Mouse (Mus musculus) adrenal gland (tissue): ENCODE data around the gene Atxn2l.

Source experiments
- intact Hi-C: fragments of 180-260 bp; cut with DNase I; formaldehyde crosslinking; loops from one replicate; pipeline ENCODE4 v1.15.1; 2025
- long read RNA-seq, 2 experiments: library from polyadenylated mRNA; unstranded; transcript quantifications; one replicate each; pipeline ENCODE4 v2.0.0; 2020; ENCODE audit warnings: borderline replicate concordance in 1 of 2; ENCODE audit not compliant: insufficient replicate concordance in 1 of 2

Gene Atxn2l
- long read RNA-seq, experiment 1, partial matches to known transcripts = 1 of 1 reads
- long read RNA-seq, experiment 1, other reads (novel, unspliced or antisense) = 0 of 1 reads
- long read RNA-seq, experiment 2, partial matches to known transcripts = 0 of 2 reads
- long read RNA-seq, experiment 2, other reads (novel, unspliced or antisense) = 2 of 2 reads

GRCm38 (mm10) chr7:126503273-126503878 lies at the start of gene Atxn2l:
Gene Atxn2l, minus strand, starts transcription at chr7:126503437.
- intact Hi-C loops = loop anchor here (2.0 kb wide), 1 partner anchor 17 kb away; the partner anchor contains the start of gene Tufm

GRCm38 (mm10) chr7:126545631-126546030 lies 42.4 kb upstream of the Atxn2l start:
- intact Hi-C loops = no loop called here

DNA sequence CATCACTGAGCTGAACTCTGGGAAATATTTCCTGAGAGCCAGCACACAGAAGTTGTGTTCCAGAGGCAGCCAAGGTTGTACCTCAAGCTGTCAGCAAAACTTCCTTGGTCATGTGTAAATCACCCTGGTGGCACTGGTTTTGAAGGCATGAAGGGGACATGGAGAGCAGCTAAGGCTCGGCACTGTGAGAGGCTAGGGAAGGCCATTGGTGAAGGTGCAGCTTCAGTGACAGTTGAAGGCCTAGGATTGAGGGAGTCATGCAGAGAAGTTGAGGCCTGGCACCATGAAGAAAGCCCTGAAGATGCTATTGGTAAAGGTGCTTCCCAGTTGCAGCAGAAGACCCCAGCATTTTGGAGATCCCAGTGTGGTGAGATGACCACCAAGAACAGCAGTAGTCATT lies 38.4 kb upstream of the Atxn2l start:
- intact Hi-C loops = no loop called here

DNA sequence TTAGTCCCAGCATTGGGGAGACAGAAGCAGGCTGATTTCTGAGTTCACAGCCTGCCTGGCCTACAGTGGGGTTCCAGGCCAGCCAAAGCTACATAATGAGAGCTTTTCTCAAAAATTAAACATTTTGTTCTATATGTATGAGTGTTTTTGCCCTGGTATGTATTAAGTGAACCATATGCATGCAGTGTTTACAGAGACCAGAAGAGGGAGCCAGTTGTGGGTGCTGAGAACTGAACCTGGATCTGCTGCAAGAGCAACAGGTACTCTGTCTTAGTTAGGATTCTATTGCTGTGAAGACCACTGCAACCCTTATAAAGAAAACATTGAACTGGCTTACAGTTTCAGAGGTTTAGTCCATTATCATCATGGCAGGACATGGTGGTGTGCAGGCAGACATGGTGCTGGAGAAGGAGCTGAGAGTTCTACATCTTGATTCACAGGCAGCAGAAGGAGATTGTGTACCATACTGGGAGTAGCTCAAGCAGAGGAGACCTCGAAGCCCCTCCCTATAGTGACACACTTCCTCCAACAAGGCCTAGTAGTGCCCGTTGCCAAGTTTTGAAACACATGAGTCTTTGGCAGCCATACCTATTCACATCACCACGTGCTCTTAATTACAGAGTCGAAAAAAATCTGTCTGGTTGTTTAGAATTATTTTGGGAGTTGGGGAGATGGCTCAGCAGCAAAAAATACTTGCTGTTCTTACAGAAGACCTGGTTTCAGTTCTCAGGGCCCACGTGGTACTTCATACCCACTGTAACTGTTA lies 34.8 kb upstream of the Atxn2l start:
- intact Hi-C loops = no loop called here

- intact Hi-C loops = no loop called here
Observed at GRCm38 (mm10) chr7:126536466-126536865, 33.2 kb upstream of the Atxn2l start.

GRCm38 (mm10) chr7:126535766-126536165 lies 32.5 kb upstream of the Atxn2l start:
- intact Hi-C loops = no loop called here

- intact Hi-C loops = no loop called here
Observed at GRCm38 (mm10) chr7:126533434-126533833, 30.2 kb upstream of the Atxn2l start.

GRCm38 (mm10) chr7:126528166-126528577 lies 24.9 kb upstream of the Atxn2l start:
- intact Hi-C loops = loop anchor here (2.0 to 10.0 kb wide), 3 partner anchors 47 to 203 kb away; no protein-coding TSS in a partner anchor

DNA sequence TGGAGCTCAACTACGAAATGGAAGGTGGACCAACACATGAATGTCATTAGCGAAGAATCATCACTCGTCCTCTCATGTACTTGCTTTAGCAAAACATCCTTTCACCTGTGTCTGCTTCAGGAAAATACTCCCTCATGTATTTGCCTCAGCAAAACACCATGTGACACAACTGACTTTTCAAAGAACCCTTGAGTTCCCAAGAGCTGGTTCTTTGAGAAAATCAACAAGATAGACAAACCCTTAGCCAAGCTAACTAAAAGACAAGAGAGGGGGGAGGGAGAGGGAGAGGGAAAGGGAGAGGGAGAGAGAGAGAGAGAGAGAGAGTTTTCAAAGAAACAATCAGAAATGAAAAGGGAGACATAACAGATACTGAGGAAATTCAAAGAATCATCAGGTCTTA lies 20.1 kb upstream of the Atxn2l start:
- intact Hi-C loops = loop anchor here (10.0 kb wide), 1 partner anchor 199 kb away; no protein-coding TSS in a partner anchor

- intact Hi-C loops = no loop called here
Observed at GRCm38 (mm10) chr7:126519513-126519912, 16.3 kb upstream of the Atxn2l start.

DNA sequence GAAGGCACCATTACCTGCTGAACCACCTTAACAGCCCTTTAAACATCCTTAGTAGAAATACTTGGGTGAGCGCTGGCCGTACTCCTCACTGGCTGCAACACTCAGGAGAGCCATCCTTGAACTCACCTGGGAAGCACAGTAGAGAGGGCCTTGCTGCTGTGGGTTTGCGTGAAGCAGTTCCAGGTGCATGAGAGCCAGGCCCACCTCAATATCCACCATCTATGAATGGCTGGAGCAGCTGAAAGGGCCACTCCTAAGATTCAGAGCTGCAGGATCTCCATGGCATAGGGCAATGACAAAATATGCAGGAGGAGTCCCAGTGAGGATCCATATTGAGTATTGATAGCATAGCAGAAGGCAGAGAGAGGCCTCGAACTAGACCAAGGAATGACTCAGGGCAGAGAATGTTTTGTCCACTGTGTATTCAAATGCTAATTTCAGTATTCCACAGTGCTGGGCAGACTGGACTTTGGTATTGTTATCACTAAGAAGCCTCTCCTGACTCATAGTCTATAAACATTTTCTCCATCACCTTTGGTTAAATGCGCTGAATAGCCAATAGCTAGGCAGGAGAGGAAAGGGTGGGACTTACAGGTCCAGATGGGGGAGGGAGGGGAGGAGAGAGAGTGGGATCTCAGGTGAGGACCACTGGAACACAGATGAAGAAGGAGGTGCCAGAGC lies 15.2 kb upstream of the Atxn2l start:
- intact Hi-C loops = no loop called here

GRCm38 (mm10) chr7:126511287-126511686 lies 8.1 kb upstream of the Atxn2l start:
- intact Hi-C loops = no loop called here

- intact Hi-C loops = no loop called here
Observed at GRCm38 (mm10) chr7:126507126-126507778, 4.0 kb upstream of the Atxn2l start.

- intact Hi-C loops = no loop called here
Observed at GRCm38 (mm10) chr7:126504913-126505312, 1.7 kb upstream of the Atxn2l start.

- intact Hi-C loops = loop anchor here (2.0 kb wide), 1 partner anchor 16 kb away; the partner anchor contains the start of gene Tufm
Observed at GRCm38 (mm10) chr7:126502751-126503150, 486 bp downstream of the Atxn2l start.

DNA sequence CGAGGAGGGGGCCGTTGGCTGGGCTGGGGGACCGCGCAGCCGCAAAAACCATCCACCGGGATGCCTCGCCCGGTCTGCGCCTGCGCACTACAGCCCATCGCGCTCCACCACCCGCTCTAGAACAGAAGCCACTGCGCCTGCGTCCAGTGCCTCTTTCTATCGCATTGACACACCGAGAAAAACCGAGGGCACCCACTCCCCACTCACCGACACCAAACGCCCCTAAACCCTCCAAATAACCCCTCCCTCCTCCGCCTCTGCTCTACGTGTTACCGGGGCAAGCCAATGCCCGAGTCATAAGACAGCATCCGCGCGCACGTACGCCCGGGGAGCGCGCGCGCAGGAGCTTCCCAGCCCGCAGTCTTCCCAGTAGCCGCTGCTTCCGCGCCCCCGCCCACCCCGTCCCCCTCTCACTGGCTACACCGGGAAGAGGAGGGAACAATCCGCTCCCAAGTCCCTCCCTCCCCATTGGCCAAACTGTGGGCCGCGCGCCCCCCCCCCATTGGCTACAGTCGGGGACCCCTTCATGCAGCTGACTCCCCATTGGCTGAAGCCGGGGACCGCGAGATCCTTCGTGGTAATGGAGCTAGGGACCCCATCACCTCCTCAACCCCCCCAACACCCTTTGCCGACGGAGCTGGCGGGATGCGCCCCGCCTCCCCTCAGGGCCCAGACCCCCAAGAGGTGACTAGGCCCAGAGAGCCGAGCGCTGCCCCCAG lies 1.1 kb downstream of the Atxn2l start:
- intact Hi-C loops = loop anchor here (2.0 kb wide), 1 partner anchor 15 kb away; the partner anchor contains the start of gene Tufm

- intact Hi-C loops = loop anchor here (2.0 kb wide), 1 partner anchor 15 kb away; the partner anchor contains the start of gene Tufm
Observed at GRCm38 (mm10) chr7:126501684-126502022, 1.6 kb downstream of the Atxn2l start.

GRCm38 (mm10) chr7:126499416-126499815 lies 3.8 kb downstream of the Atxn2l start:
- intact Hi-C loops = no loop called here

- intact Hi-C loops = no loop called here
Observed at GRCm38 (mm10) chr7:126497966-126498365, 5.3 kb downstream of the Atxn2l start.

- intact Hi-C loops = no loop called here
Observed at GRCm38 (mm10) chr7:126496475-126496874, 6.8 kb downstream of the Atxn2l start.
